Mouse (Mus musculus) v-Abl transformed pro-B cells (cell line): ENCODE results near the gene Pomc.
"Not testable (repeated sequence)": the region's sequence is repeated elsewhere in the genome, so short reads cannot be mapped to it uniquely, and the experiment has no call there.

Experiments used
- in situ Hi-C, 2 experiments: fragments of 400-800 bp; cut with MboI; formaldehyde crosslinking; loops; one replicate each; pipeline ENCODE4 v1.15.1; 2025; ENCODE audit not compliant: unreplicated experiment in 2 of 2

Pomc gene

GRCm38 (mm10) chr12:3954651-3955050, at the start of gene Pomc:
Gene Pomc, plus strand, starts transcription at chr12:3954951.
- in situ Hi-C loops = no loop called here

DNA sequence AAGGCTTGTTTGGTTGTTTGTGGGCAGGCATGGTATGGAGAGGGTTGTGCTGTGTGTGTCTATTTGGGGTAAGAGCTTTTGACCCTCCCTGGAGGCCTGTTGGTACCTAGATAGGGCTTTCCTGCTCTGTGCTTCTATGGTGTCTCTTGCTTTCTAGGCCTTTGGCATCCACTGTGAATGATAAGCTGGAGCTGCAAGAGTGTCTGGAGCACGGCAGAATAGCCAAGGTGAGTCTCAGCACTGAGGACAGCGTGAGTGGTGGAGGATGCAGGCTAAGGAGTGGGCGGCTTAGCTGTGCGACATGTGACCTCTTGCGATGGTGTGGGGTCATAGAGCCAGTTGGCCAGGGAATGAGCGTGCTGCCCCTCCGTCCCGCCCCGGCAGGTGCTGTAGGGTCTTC, 49.3 kb upstream of the Pomc start:
- in situ Hi-C loops = loop anchor here in 1 of 2 experiments (25.0 kb wide), 1 partner anchor 1057 kb away; no protein-coding TSS in a partner anchor

GRCm38 (mm10) chr12:3906308-3906707, 48.4 kb upstream of the Pomc start:
- in situ Hi-C loops = loop anchor here in 1 of 2 experiments (25.0 kb wide), 1 partner anchor 1056 kb away; no protein-coding TSS in a partner anchor

- in situ Hi-C loops = loop anchor here in 1 of 2 experiments (25.0 kb wide), 1 partner anchor 1055 kb away; no protein-coding TSS in a partner anchor
Observed at GRCm38 (mm10) chr12:3907008-3907407, 47.7 kb upstream of the Pomc start.

- in situ Hi-C loops = loop anchor here in 1 of 2 experiments (25.0 kb wide), 1 partner anchor 1055 kb away; no protein-coding TSS in a partner anchor
Observed at GRCm38 (mm10) chr12:3907418-3907817, 47.3 kb upstream of the Pomc start.

DNA sequence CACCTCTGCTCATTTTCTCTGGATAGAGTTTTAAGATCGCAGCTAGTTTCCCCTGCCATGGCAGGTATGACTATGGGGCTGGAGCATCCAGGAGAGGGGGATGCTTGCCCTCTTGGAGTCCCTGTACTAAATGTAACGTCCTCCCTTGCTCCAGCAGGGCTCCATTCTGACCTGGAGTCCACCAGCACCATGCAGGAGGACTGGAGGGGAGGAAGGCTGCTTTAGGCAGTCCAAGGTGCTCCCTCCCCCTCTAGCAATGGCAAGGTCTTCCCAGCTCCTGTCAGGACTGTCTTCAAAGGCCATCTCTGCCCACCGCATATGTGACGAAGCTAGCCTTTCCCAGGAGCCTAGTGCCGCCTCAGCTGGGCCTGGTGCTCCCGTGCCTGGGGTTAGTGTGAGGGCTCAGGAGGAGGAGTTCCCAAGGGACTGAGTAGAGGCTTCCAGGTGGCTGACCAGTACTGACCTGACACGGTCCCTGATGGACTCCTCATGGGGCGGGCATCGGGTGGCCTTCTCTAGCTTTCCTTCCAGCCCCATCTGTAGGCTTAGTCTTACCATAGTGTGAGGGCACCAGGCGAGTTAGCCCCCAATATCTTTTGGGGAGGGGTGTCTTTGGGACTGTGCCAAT, 44.2 kb upstream of the Pomc start:
- in situ Hi-C loops = loop anchor here in 1 of 2 experiments (10.0 to 25.0 kb wide), 2 partner anchors 226 to 1052 kb away; no protein-coding TSS in a partner anchor

GRCm38 (mm10) chr12:3911831-3912348, 42.9 kb upstream of the Pomc start:
- in situ Hi-C loops = loop anchor here in 1 of 2 experiments (10.0 to 25.0 kb wide), 2 partner anchors 227 to 1050 kb away; no protein-coding TSS in a partner anchor

DNA sequence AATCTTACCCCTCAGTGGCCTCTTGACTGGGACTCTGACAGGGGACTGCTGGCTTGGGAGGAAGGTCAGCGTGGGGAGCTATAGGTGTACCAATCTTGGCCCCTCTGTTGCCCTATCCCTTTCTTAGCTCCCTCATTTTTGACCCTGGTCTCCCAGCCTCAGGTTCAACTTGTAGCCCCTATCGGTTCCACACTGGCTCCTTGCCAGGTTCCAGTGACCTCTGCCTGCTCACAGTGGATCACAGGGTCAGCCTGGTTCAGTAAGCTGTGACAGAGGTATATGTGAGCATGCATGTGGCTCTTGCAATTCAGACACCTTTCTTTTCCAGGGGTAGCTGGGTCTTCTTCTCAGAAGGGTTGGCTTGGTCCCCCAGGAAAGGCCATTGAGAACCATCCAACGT, 38.9 kb upstream of the Pomc start:
- in situ Hi-C loops = loop anchor here in 1 of 2 experiments (10.0 to 25.0 kb wide), 2 partner anchors 231 to 1046 kb away; no protein-coding TSS in a partner anchor

DNA sequence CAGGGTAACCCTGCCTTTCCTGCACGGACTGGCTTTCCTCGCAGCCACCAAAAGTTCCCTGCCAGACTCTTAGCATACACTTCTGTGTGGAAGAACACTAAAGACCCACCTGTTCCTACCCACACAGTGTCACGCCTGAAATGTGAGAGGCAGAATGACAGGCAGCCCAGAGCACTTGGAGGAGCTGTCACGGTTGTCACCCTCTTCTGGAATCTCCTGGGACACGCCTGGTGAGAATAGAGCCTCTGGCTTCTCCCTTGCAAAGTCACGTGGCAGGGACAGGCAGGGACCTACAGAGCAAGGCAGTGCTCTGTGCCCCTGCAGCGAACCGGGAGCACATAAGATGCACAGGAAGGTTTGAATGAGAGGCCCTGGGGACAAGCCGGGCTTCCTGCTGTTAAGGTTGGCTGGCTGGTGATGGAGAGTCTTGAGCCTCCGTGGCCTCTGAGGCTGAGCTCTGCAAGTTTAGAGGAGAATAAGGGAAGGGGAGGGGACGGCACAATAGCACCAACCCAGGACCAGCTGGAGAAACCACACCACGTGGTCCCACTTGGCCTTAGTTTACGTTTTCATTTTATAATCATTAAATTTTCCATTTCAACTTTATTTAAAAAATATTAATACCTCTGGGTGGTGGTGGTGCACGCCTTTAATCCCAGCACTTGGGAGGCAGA, 36.9 kb upstream of the Pomc start:
- in situ Hi-C loops = loop anchor here in 1 of 2 experiments (10.0 to 25.0 kb wide), 2 partner anchors 233 to 1044 kb away; no protein-coding TSS in a partner anchor

- in situ Hi-C loops = loop anchor here in 1 of 2 experiments (10.0 to 25.0 kb wide), 2 partner anchors 234 to 1044 kb away; no protein-coding TSS in a partner anchor
Observed at GRCm38 (mm10) chr12:3918577-3918976, 36.2 kb upstream of the Pomc start.

DNA sequence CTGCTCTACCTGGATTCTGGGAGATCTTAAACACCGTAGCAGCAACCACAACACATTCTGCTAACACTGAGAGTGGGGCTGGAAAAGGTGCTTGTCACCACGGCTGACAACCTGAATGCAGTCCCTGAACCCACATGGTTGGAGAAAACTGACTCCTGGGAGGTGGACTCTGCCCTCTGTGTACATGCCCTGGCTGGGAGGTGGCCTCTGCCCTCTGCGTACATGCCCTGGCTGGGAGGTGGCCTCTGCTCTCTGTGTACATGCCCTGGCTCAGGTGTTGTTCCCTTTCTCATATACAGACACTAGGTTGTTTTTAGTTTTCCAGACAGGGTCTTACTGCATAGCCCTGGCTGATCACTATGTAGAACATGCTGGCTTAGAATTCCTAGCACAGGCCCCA, 35.3 kb upstream of the Pomc start:
- in situ Hi-C loops = loop anchor here in 1 of 2 experiments (10.0 to 25.0 kb wide), 2 partner anchors 235 to 1043 kb away; no protein-coding TSS in a partner anchor

DNA sequence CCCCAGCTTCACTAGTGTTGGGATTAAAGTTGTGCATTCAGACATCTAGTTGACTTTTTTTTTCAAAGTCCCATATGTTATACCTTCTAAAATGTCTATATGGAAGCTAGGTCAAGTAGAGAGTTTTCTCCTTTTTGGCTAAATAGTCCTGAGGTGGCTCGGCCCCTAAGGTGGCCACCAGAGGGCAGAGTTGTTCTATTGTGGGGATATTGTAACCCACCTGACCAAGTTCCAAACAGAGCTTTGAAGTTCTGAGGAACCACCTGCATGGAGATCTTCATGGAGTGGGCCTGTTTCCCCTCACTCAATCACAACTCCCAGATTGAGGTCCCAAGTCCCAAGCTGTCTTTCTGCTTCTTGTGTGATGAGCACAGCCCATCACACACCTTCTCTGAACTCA, 28.6 kb upstream of the Pomc start:
- in situ Hi-C loops = loop anchor here (5.0 to 10.0 kb wide), 2 partner anchors 151 to 261 kb away; no protein-coding TSS in a partner anchor

DNA sequence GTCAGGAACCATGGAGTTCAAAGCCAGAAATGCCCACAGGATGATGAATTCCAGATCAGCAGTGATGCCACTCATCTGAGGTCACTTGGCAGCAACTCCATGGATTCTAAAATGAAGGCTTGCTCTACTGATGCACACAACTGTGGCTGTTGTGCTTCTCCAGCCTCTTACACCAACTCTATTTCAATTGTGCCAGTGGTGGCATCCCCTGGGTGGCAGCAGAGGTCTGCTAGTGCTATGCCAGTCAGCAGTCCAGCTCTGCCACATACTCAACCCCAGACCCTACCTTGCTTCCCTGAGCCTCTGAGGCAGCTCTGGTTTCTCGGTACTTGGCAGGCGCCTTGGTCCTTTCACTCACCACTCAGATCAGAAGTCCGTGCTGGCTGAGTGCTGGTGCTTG, 25.9 kb upstream of the Pomc start:
- in situ Hi-C loops = loop anchor here (5.0 to 10.0 kb wide), 2 partner anchors 148 to 264 kb away; no protein-coding TSS in a partner anchor

GRCm38 (mm10) chr12:3930090-3930865, 24.5 kb upstream of the Pomc start:
- in situ Hi-C loops = not testable (repeated sequence)

DNA sequence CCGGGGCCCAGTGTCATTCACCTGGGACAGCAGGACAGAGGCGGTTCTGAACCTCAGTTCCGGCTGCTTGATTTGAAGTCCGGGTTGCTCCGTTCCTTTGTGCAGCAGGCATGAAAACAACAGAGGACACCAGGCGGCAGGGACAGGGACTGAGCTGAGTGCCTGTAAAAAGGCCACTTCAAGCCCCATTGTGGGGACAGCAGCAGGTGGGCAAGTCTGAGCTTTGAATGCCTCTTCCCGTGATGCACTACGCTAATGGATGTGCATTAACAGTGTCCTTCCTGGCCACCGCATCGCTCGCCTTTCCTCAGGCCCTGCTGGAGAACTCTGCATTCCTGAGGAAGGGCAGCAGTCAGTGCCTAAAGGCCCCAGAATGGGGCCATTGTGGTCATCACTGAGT, 12.7 kb upstream of the Pomc start:
- in situ Hi-C loops = no loop called here

DNA sequence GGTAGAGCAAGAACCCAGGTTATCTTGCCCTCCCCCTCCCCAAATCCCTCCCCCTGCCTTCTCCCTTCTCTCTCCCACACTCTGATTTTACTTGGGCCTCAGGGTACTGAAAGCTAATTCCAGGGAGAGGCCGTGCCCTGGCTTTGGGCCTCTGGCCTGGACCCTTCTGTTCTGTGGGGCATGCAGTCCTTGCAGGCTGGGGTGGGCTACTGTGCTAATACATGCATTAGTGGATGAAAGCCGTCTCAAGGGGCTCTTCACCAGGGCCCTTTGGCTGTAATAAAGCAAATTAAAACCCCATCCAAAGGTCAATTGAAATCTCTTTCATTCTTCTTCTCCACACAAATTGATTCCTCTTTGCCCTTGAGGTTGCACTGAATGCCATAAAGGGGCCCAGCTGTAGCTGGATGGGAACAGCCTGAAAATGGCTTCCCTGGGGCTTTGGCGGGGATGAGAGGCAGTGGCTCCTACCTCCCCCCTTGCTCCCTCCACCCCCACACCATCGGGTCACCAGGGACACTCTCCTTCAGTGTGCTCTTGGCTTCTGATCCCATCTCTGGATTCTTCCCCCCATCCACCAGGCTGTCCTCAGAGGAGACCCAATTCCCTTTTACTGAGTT, 10.2 kb upstream of the Pomc start:
- in situ Hi-C loops = no loop called here

DNA sequence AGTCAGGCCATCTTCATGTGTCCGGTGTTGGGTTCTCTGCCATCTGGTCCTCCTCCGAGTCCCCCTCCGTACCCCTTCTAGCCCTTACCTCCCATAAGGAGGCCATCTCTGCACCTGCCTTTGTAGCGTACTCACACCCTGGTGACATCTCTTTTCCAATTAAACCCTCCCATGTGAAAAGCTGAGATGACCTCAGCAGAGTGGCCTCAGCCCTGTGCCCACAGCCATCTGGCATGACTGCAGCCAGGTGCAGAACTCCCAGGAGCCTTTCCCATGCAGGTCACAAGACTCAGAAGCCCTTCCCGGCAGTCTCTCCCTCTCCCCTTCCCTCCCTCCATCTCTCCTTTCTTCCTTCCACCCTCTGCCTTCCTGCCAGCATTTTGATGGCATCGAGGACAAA, 7.2 kb upstream of the Pomc start:
- in situ Hi-C loops = no loop called here

DNA sequence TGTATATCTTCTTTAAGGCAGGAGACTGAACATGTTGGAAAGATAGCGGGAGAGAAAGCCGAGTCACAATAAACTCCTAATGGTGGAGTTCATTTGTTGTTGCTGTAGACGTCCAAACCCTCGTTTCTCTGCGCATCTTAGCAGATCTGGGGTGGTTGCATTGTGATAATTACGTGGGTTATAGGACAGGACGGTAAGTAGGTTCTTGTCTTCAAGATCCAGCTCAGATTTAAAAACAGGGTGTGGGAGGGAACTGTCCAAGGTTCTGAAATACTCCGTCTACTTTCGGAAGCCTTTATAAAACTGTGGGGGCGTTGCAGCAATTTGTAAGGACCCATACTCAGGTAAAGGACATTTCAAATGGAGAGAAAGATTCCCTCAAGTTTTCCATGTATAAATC, 620 bp downstream of the Pomc start:
- in situ Hi-C loops = no loop called here

DNA sequence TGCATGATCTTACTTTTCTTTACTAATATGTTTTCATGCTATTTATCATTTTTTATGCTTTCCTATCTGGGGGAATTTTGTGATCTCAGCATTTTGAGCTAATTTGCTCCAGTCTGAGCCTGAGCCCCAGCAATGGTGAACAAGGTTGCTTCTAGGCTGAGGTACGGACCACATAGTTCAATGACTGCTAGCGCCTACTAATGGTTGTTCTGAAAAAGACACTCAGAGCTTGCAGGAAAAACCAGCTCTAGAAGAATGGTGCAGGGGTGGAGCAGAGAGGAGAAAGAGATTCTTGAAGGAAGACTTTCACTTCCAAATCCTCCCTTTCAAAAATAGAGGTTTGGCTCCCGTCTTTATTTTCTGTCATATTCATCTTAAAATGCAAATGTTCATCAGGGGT, 1.6 kb downstream of the Pomc start:
- in situ Hi-C loops = no loop called here
